Mouse (Mus musculus): Measurements from ENCODE around the gene Scn8a.

GRCm38 (mm10) chr15:101007236-101007635 lies 137.6 kb downstream of the Scn8a start:
- TF ChIP-seq CTCF (IDR thresholded peaks at IDR 0.05) (no peak), EP300 (IDR thresholded peaks at IDR 0.05) (no peak)

All from lung, postnatal 0 days (tissue).